Mouse (Mus musculus) heart, postnatal 0 days (tissue): ENCODE data around the gene Crnn.

Experiments used
- CTCF ChIP-seq: IDR thresholded peaks from 2 replicates; pipeline ENCODE4 v1.5.1; 2016; ENCODE audit warnings: antibody characterized with exemption, control low read depth, low read depth
- EP300 ChIP-seq: IDR thresholded peaks from 2 replicates; pipeline ENCODE4 v1.6.1; 2016; ENCODE audit warnings: antibody characterized with exemption, low read depth

DNA sequence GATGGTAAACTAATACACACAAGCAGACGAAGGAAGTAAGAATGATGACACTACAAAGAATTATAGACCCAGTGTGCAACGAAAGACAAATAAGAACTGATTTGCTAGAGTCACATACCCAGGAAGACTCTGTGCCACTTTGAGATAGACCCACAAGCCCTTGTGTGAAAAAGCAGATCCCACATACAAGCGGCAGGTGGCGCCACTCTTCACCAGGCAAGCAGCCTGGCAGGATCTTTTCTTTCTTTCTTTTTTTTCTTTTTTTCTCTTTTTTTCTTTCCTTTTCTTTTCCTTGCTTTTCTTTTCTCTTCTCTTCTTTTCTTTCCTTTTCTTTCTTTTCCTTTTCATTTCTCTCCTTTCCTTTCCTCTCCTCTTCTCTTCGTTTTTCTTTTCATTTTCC, 32.9 kb upstream of the Crnn start:
- no peak for TF ChIP-seq EP300
- 0 out of 2 replicates have a peak, but pooled peaks have one; percentile 17 for TF ChIP-seq CTCF
